Mouse (Mus musculus): ENCODE data around the gene Ddi2. TPM values are rescaled to one million over a fixed set of nuclear protein-coding genes. Genes with fewer than 3 reads are reported as not detected.

The Ddi2 gene
- polyA plus RNA-seq, 1 experiment from 2014 or later = 13.5 TPM

DNA sequence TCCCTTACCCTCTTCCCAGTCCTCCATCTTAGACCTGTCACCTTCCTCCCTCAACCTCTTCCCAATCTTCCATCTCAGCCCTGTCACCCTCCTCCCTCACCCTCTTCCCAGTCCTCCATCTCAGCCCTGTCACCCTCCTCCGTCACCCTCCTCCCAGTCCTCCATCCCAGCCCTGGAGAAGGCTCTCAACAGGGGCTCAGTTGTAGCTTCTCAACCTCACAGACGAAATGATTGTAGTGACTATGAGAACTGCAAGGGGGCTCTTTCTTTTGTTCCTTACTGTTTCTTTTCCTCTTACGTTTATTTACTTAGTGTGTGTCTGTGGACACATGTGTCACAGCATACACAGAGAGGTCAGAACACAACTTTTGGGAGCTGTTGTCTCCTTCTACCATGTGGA, 27.6 kb upstream of the Ddi2 start:
- H3K27ac ChIP-seq (ENCODE audit: low read depth, low read length) = peak overlapping the region; percentile 41
- H3K4me1 ChIP-seq (ENCODE audit: control insufficient read depth, insufficient read depth, low read length) = peaks cover 15% of the 10 kb centered on the region; the same call in 1 of the 2 replicates
- no peak overlapping the region for H3K4me3 ChIP-seq (ENCODE audit: low read depth, low read length)
- ATAC-seq (replicated peaks; ENCODE audit: insufficient number of reproducible peaks, low FRiP score, low TSS enrichment) = no peak
- H3K4me2 ChIP-seq = no peak overlapping the region
- 59% methylated on average over 3 of the region's 3 CpGs for WGBS (ENCODE audit: insufficient replicate concordance)
- no peak overlapping the region for H3K9ac ChIP-seq (ENCODE audit: low read depth, low read length)
- H3K27me3 ChIP-seq (ENCODE audit: control insufficient read depth, insufficient read depth, low read length) = peaks cover 4% of the 10 kb centered on the region; the same call in 1 of the 2 replicates
- H3K9me3 ChIP-seq (replicated peaks; ENCODE audit: control insufficient read depth, low read length) = no peaks in the 10 kb centered on the region
- no peaks in the 10 kb centered on the region for H3K36me3 ChIP-seq (ENCODE audit: control insufficient read depth, insufficient read depth, low read length)

DNA sequence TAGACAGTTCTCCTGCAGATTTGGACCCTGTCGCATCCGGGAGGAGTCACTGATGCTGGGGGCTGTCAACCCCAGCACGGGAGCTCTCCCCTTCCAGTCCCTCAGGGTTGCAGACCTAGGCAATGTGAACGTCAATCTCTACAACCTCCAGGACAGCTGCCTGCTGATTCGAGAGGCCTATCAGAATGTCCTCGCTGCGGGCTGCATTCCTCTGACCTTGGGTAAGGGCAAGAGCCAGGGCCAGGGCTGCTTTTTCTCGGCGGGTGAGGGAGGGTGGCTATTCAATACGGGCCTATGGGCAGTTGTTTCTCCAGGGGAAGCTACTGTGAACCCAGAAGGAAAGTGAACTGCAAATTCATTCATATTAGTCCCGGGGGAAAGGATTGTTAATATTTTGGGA, 26.3 kb upstream of the Ddi2 start:
- peak overlapping the region; percentile 68 for H3K27ac ChIP-seq (ENCODE audit: low read depth, low read length)

DNA sequence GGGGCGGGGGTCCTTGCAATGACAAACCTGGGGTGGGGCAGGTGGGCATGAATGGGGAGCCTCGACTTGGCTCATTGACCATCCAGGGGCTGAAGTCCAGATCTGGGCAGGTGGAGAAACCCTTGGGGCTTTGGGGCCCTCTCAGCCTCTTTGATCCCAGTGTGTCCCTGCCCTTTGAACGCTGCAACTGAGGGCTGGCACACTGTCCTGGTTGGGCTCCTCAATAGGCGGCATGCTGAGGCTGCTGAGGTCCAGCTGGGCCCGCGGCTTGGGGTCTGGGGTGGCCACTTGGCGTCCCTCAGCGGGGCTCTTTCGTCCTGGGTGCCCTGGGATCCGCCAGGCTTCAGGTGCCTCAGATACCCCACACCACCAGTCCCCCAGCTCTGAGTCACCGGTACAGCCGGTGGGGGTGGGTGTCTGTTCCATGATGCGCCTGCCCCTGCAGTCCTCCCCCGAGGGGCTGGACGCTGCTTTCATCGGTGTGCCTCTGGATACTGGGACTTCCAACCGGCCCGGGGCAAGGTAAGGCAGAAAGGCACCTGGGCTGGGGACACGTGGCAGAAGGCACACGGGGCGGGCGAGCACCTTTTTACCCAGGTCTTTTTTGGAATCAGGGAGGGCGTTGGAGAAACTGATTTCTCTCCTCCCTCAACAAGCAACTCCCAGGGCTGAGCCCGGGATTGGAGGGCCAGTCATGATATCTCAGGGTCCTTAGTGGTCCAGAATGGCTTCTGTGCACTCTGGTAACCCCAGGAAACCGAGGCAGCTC, 23.5 kb upstream of the Ddi2 start, which contains the start of gene Agmat:
Gene Agmat (plus strand): TSS at position 95 of the 769 bp plus-strand sequence.
- Histone ChIP-seq H3K36me3 (ENCODE audit: control insufficient read depth, insufficient read depth, low read length) (no peaks in the 10 kb centered on the region), H3K27ac (ENCODE audit: low read depth, low read length) (no peak within 1 kb of the TSS), H3K9ac (ENCODE audit: low read depth, low read length) (no peak within 1 kb of the TSS), H3K9me3 (replicated peaks; ENCODE audit: control insufficient read depth, low read length) (no peaks in the 10 kb centered on the region), H3K27me3 (ENCODE audit: control insufficient read depth, insufficient read depth, low read length) (peaks cover 4% of the 10 kb centered on the region; the same call in 1 of the 2 replicates), H3K4me1 (ENCODE audit: control insufficient read depth, insufficient read depth, low read length) (peaks cover 19% of the 10 kb centered on the region), H3K4me2 (peak within 1 kb of the TSS; percentile 36), H3K4me3 (ENCODE audit: low read depth, low read length) (no peak within 1 kb of the TSS)
- no peak for ATAC-seq (replicated peaks; ENCODE audit: insufficient number of reproducible peaks, low FRiP score, low TSS enrichment)
- WGBS (ENCODE audit: insufficient replicate concordance) = 19% methylated on average over 24 of the region's 25 CpGs

More for the DNA sequence above, 26.3 kb upstream of the Ddi2 start:
- no peak overlapping the region for H3K4me2 ChIP-seq
- no peak overlapping the region for H3K4me3 ChIP-seq (ENCODE audit: low read depth, low read length)
- no peaks in the 10 kb centered on the region for H3K9me3 ChIP-seq (replicated peaks; ENCODE audit: control insufficient read depth, low read length)
- H3K4me1 ChIP-seq (ENCODE audit: control insufficient read depth, insufficient read depth, low read length) = peaks cover 15% of the 10 kb centered on the region; the same call in 1 of the 2 replicates
- H3K9ac ChIP-seq (ENCODE audit: low read depth, low read length) = peak overlapping the region; percentile 17
- WGBS (ENCODE audit: insufficient replicate concordance) = 18% methylated on average over 11 of the region's 11 CpGs
- peaks cover 4% of the 10 kb centered on the region; the same call in 1 of the 2 replicates for H3K27me3 ChIP-seq (ENCODE audit: control insufficient read depth, insufficient read depth, low read length)
- no peak for ATAC-seq (replicated peaks; ENCODE audit: insufficient number of reproducible peaks, low FRiP score, low TSS enrichment)
- H3K36me3 ChIP-seq (ENCODE audit: control insufficient read depth, insufficient read depth, low read length) = no peaks in the 10 kb centered on the region

DNA sequence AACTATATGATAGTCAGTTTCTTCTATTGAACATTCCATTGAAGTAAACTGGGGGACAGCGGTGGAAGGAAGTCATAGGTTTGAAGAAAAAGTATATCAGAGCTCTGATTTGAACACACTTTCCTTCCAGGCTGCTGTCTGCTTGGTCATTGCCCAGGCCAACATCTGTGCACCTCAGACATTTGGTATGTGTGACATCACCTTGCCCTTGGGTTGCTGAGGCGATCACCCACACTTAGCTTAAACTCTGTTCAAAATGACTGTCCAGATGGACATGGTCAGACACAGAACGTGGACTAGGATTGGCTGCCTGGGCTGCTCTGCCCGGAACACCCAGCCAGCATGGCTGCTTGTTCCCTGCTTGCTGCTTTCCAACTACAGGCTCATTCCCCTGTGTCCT, 19.2 kb upstream of the Ddi2 start:
- 77% methylated on average over 4 of the region's 4 CpGs for WGBS (ENCODE audit: insufficient replicate concordance)
- H3K4me3 ChIP-seq (ENCODE audit: low read depth, low read length) = no peak overlapping the region
- ATAC-seq (replicated peaks; ENCODE audit: insufficient number of reproducible peaks, low FRiP score, low TSS enrichment) = no peak
- H3K4me1 ChIP-seq (ENCODE audit: control insufficient read depth, insufficient read depth, low read length) = peaks cover 13% of the 10 kb centered on the region
- H3K4me2 ChIP-seq = no peak overlapping the region
- H3K9me3 ChIP-seq (replicated peaks; ENCODE audit: control insufficient read depth, low read length) = no peaks in the 10 kb centered on the region
- peak overlapping the region; percentile 55 for H3K27ac ChIP-seq (ENCODE audit: low read depth, low read length)
- no peak overlapping the region for H3K9ac ChIP-seq (ENCODE audit: low read depth, low read length)
- no peaks in the 10 kb centered on the region for H3K36me3 ChIP-seq (ENCODE audit: control insufficient read depth, insufficient read depth, low read length)
- peaks cover 4% of the 10 kb centered on the region; the same call in 1 of the 2 replicates for H3K27me3 ChIP-seq (ENCODE audit: control insufficient read depth, insufficient read depth, low read length)

DNA sequence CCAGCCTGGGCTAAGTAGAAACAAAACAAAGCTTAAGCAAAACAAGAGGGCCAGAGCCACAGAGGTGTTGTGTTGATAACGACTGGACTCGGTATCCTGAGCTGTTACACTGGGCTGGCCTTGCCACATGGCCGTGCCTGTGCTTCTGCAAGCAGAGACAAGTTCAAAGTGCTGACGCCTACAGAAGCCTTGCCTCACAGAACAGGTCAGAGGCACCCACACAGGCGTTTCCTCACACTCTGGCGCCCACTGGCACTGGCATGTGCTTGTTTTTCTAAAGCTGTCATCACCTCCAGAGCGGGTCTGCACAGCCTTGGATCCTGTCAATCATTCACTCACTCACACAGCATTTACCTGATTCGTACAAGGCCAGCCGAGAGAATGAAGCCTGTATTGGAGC, 18.6 kb upstream of the Ddi2 start:
- Histone ChIP-seq H3K9me3 (replicated peaks; ENCODE audit: control insufficient read depth, low read length) (no peaks in the 10 kb centered on the region), H3K27me3 (ENCODE audit: control insufficient read depth, insufficient read depth, low read length) (no peaks in the 10 kb centered on the region), H3K4me1 (ENCODE audit: control insufficient read depth, insufficient read depth, low read length) (peaks cover 9% of the 10 kb centered on the region), H3K4me3 (ENCODE audit: low read depth, low read length) (no peak overlapping the region), H3K36me3 (ENCODE audit: control insufficient read depth, insufficient read depth, low read length) (no peaks in the 10 kb centered on the region), H3K27ac (ENCODE audit: low read depth, low read length) (peak overlapping the region; percentile 55), H3K4me2 (no peak overlapping the region), H3K9ac (ENCODE audit: low read depth, low read length) (no peak overlapping the region)
- 19% methylated on average over 9 of the region's 9 CpGs for WGBS (ENCODE audit: insufficient replicate concordance)
- 0 out of 2 replicates have a peak, but pooled peaks have one; percentile 59 for ATAC-seq (replicated peaks; ENCODE audit: insufficient number of reproducible peaks, low FRiP score, low TSS enrichment)

DNA sequence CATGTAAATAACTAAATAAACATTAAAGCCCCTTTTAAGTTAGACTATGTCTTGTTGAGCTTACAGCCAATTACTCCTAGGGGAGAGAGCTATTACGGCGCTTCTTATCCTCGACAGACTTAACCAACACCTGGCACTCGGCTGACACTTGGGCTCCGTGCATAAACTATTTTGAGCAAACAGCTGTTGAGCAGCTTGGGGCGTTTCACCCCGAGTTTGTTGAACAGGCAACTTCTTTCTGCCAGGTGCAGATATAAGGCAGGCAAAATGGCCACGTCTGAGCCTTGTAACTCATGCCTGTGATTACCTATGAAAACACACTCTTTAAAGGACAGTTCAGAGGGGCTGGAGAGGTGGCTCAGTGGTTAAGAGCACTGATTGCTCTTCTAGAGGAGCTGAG, 14.8 kb upstream of the Ddi2 start:
- Histone ChIP-seq H3K36me3 (ENCODE audit: control insufficient read depth, insufficient read depth, low read length) (no peaks in the 10 kb centered on the region), H3K4me3 (ENCODE audit: low read depth, low read length) (no peak overlapping the region), H3K4me1 (ENCODE audit: control insufficient read depth, insufficient read depth, low read length) (peaks cover 9% of the 10 kb centered on the region), H3K27ac (ENCODE audit: low read depth, low read length) (no peak overlapping the region), H3K9ac (ENCODE audit: low read depth, low read length) (no peak overlapping the region), H3K9me3 (replicated peaks; ENCODE audit: control insufficient read depth, low read length) (no peaks in the 10 kb centered on the region), H3K27me3 (ENCODE audit: control insufficient read depth, insufficient read depth, low read length) (no peaks in the 10 kb centered on the region), H3K4me2 (no peak overlapping the region)
- 76% methylated on average over 8 of the region's 8 CpGs for WGBS (ENCODE audit: insufficient replicate concordance)
- ATAC-seq (replicated peaks; ENCODE audit: insufficient number of reproducible peaks, low FRiP score, low TSS enrichment) = no peak

DNA sequence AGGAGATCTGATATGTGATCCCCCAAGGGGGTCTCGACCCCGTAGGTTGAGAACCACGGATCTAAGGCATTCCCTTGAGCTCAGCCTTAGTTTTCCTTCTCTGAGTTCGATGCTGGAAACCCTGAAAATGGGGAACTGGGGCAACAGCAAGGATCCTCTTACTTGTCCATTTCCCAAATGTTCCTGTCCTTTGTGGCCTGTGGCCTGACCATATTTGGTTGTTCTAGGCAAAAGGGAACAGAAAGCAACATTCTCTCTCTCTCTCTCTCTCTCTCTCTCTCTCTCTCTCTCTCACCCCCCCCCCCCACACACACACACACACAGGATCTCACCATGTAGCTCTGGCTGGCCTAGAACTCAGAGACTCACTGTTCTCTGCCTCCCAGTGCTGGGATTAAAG, 13.6 kb upstream of the Ddi2 start:
- no peaks in the 10 kb centered on the region for H3K27me3 ChIP-seq (ENCODE audit: control insufficient read depth, insufficient read depth, low read length)
- no peaks in the 10 kb centered on the region for H3K9me3 ChIP-seq (replicated peaks; ENCODE audit: control insufficient read depth, low read length)
- no peak overlapping the region for H3K27ac ChIP-seq (ENCODE audit: low read depth, low read length)
- peaks cover 2% of the 10 kb centered on the region for H3K4me1 ChIP-seq (ENCODE audit: control insufficient read depth, insufficient read depth, low read length)
- 58% methylated on average over 4 of the region's 4 CpGs for WGBS (ENCODE audit: insufficient replicate concordance)
- H3K9ac ChIP-seq (ENCODE audit: low read depth, low read length) = no peak overlapping the region
- ATAC-seq (replicated peaks; ENCODE audit: insufficient number of reproducible peaks, low FRiP score, low TSS enrichment) = no peak
- no peaks in the 10 kb centered on the region for H3K36me3 ChIP-seq (ENCODE audit: control insufficient read depth, insufficient read depth, low read length)
- no peak overlapping the region for H3K4me2 ChIP-seq
- no peak overlapping the region for H3K4me3 ChIP-seq (ENCODE audit: low read depth, low read length)

DNA sequence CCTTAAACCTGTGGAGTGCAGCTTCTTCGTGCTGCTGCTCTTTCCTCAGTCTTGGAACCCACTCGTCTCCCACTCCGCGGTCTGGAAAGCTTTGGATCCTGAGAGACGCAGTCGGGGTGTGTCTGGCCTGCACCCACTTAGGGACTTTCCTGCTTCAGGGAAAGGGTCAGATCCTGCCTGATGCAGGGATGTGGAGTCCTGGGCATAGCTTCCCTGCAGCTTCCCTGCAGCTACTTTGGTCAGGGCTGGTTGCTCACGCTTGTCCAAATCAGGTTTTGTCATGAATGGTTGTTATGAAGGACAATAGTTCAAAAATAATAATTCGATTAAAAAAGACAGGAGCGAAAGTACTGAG, 12.0 kb upstream of the Ddi2 start:
- H3K36me3 ChIP-seq (ENCODE audit: control insufficient read depth, insufficient read depth, low read length) = no peaks in the 10 kb centered on the region
- H3K9me3 ChIP-seq (replicated peaks; ENCODE audit: control insufficient read depth, low read length) = no peaks in the 10 kb centered on the region
- no peaks in the 10 kb centered on the region for H3K27me3 ChIP-seq (ENCODE audit: control insufficient read depth, insufficient read depth, low read length)
- peak overlapping the region; percentile 37 for H3K4me3 ChIP-seq (ENCODE audit: low read depth, low read length)
- ATAC-seq (replicated peaks; ENCODE audit: insufficient number of reproducible peaks, low FRiP score, low TSS enrichment) = no peak
- H3K9ac ChIP-seq (ENCODE audit: low read depth, low read length) = peak overlapping the region; percentile 69; the same call in 1 of the 2 replicates
- 27% methylated on average over 9 of the region's 9 CpGs for WGBS (ENCODE audit: insufficient replicate concordance)
- no peaks in the 10 kb centered on the region; the same call in 1 of the 2 replicates for H3K4me1 ChIP-seq (ENCODE audit: control insufficient read depth, insufficient read depth, low read length)
- H3K4me2 ChIP-seq = peak overlapping the region; percentile 76
- H3K27ac ChIP-seq (ENCODE audit: low read depth, low read length) = no peak overlapping the region

All from heart, embryonic 11.5 days (tissue).